ENCODE assay signal across 33 mouse cellular contexts in genomic region chr14:54978664-54979063, GRCm38 (mm10). TPM values are rescaled to one million over a fixed set of nuclear protein-coding genes. Genes with fewer than 3 reads are reported as not detected.
"Had no signal": no experiment of that assay in that cellular context is flagged by ENCODE, and none has a peak within 500 bp of the region (broad histone marks: within the 10 kb centered on the region; RNA-seq: fewer than 3 reads in every experiment).

No protein-coding gene starts in this region.

- H3K27me3 ChIP-seq: liver, embryonic 15.5 days; lung, embryonic 15.5 days; midbrain, embryonic 13.5 days; neural tube, embryonic 13.5 days had no signal

- ATAC-seq: liver, embryonic 12.5 days; midbrain, embryonic 13.5 days; midbrain, embryonic 16.5 days had no signal

- H3K4me1 ChIP-seq: limb, embryonic 10.5 days; limb, embryonic 13.5 days; liver, embryonic 12.5 days; liver, embryonic 15.5 days; lung, embryonic 15.5 days had no signal

- H3K9ac ChIP-seq: limb, embryonic 13.5 days; liver, embryonic 12.5 days; liver, embryonic 15.5 days; lung, embryonic 15.5 days; midbrain, embryonic 13.5 days; neural tube, embryonic 13.5 days had no signal

- H3K9me3 ChIP-seq: limb, embryonic 10.5 days; limb, embryonic 13.5 days; liver, embryonic 12.5 days; liver, embryonic 15.5 days; lung, embryonic 15.5 days; megakaryocyte, embryonic 14.5 days; midbrain, embryonic 10.5 days; midbrain, embryonic 13.5 days; neural tube, embryonic 13.5 days had no signal

- H3K4me2 ChIP-seq: limb, embryonic 13.5 days; liver, embryonic 12.5 days; liver, embryonic 15.5 days; lung, embryonic 15.5 days; midbrain, embryonic 13.5 days; neural tube, embryonic 13.5 days had no signal

- DNase-seq: kidney, postnatal 25 days; layer of hippocampus, adult 9-11 months; liver; lung, adult 18-20 months; lung, postnatal 10 days; lung, postnatal 36 days; retina, postnatal 1 day; thymus, adult 18-20 months; thymus, postnatal 36 days had no signal

- H3K4me3 ChIP-seq: layer of hippocampus, adult 2 months; limb, embryonic 10.5 days; limb, embryonic 13.5 days; liver, embryonic 12.5 days; liver, embryonic 15.5 days; lung, embryonic 15.5 days; megakaryocyte, embryonic 14.5 days; midbrain, embryonic 10.5 days; midbrain, embryonic 13.5 days; myocyte; neural tube, embryonic 13.5 days had no signal

- H3K36me3 ChIP-seq: limb, embryonic 10.5 days; limb, embryonic 13.5 days; liver, embryonic 12.5 days; liver, embryonic 15.5 days; lung, embryonic 15.5 days; midbrain, embryonic 10.5 days; midbrain, embryonic 13.5 days; neural tube, embryonic 13.5 days had no signal

- H3K27ac ChIP-seq: kidney, postnatal 0 days; layer of hippocampus, adult 2 months; limb, embryonic 10.5 days; limb, embryonic 13.5 days; liver, embryonic 12.5 days; liver, embryonic 15.5 days; lung, embryonic 15.5 days; midbrain, embryonic 10.5 days; midbrain, embryonic 13.5 days; neural tube, embryonic 13.5 days had no signal

RNA-seq across cellular contexts. Expression of gene Gm17428, which starts 1.9 kb away (rescaled TPM):
- total RNA-seq: layer of hippocampus, adult 2 months; layer of hippocampus, postnatal 25 days; left cerebral cortex, adult 18-20 months; left cerebral cortex, postnatal 25 days; monocyte, adult 5-6 weeks; neutrophil, adult 5-6 weeks had no signal
- polyA plus RNA-seq: kidney, postnatal 0 days; large intestine, adult 2 months; limb, embryonic 10.5 days; limb, embryonic 13.5 days; liver, embryonic 12.5 days; liver, embryonic 15.5 days; lung, embryonic 15.5 days; midbrain, embryonic 10.5 days; midbrain, embryonic 13.5 days; midbrain, embryonic 16.5 days; myocyte; neural tube, embryonic 13.5 days; small intestine, adult 2 months; spleen, adult 2 months; stomach, embryonic 16.5 days; testis, adult 2 months; urinary bladder, adult 2 months had no signal

RNA-seq across cellular contexts. Expression of gene Myh6, which starts 11.9 kb away (rescaled TPM):
- total RNA-seq: monocyte, adult 5-6 weeks; neutrophil, adult 5-6 weeks had no signal
- polyA plus RNA-seq: small intestine, adult 2 months had no signal

RNA-seq across cellular contexts. Expression of gene Myh7, which starts 15.8 kb away (rescaled TPM):
- total RNA-seq: monocyte, adult 5-6 weeks; neutrophil, adult 5-6 weeks had no signal
- polyA plus RNA-seq: spleen, adult 2 months had no signal

RNA-seq across cellular contexts. Expression of gene Cmtm5, which starts 42.6 kb away (rescaled TPM):
- total RNA-seq: monocyte, adult 5-6 weeks; neutrophil, adult 5-6 weeks had no signal
- polyA plus RNA-seq: liver, embryonic 12.5 days; myocyte; testis, adult 2 months had no signal
